Mouse (Mus musculus) embryonic facial prominence, embryonic 13.5 days (tissue): Measurements from ENCODE around the gene Prnp. TPM values are rescaled to one million over a fixed set of nuclear protein-coding genes. Genes with fewer than 3 reads are reported as not detected.

Experiments used
- ATAC-seq: fragments of 200-750 bp; cut with Nextera tagmentation; 2 replicates; pipeline ENCODE4 v1.8.0; 2017; ENCODE audit warnings: low read depth; ENCODE audit not compliant: insufficient number of reproducible peaks, insufficient read depth, low FRiP score, low TSS enrichment
- H3K27ac ChIP-seq: fragments of 300-500 bp; sonication (generic); 2 replicates; pipeline ENCODE4 v1.5.1; 2015; ENCODE audit warnings: moderate library complexity, mild to moderate bottlenecking, inconsistent platforms
- H3K27me3 ChIP-seq: fragments of 300-500 bp; sonication (generic); 2 replicates; pipeline ENCODE4 v1.6.1; 2015; ENCODE audit warnings: mild to moderate bottlenecking, inconsistent platforms
- H3K36me3 ChIP-seq: fragments of 300-500 bp; sonication (generic); 2 replicates; pipeline ENCODE4 v1.6.1; 2015; ENCODE audit warnings: mild to moderate bottlenecking, inconsistent platforms
- H3K4me1 ChIP-seq: fragments of 300-500 bp; sonication (generic); 2 replicates; pipeline ENCODE4 v1.6.1; 2015; ENCODE audit warnings: inconsistent platforms
- H3K4me2 ChIP-seq: fragments of 300-500 bp; sonication (generic); 2 replicates; pipeline ENCODE4 v1.6.1; 2015; ENCODE audit warnings: moderate library complexity, mild to moderate bottlenecking, inconsistent platforms
- H3K4me3 ChIP-seq: fragments of 300-500 bp; sonication (generic); 2 replicates; pipeline ENCODE4 v1.5.1; 2015; ENCODE audit warnings: mild to moderate bottlenecking, inconsistent platforms
- H3K9ac ChIP-seq: fragments of 300-500 bp; sonication (generic); 2 replicates; pipeline ENCODE4 v1.6.1; 2015; ENCODE audit warnings: mild to moderate bottlenecking, inconsistent platforms
- H3K9me3 ChIP-seq: fragments of 300-500 bp; sonication (generic); 2 replicates; pipeline ENCODE4 v1.6.1; 2016; ENCODE audit warnings: inconsistent platforms
- WGBS: fragments of 180-500 bp; shearing (Covaris S2); methylation state at CpG from one replicate; pipeline ENCODE4 v1.1.7; 2015; ENCODE audit warnings: mixed read lengths; 5-methylcytosine and 5-hydroxymethylcytosine counted together
- polyA plus RNA-seq: library from polyadenylated mRNA; unstranded; fragments of >200 nt; fragmentation: Nextera tagmentation; extraction: Ambion mirVana; gene quantifications from 2 replicates; pipeline ENCODE4 v1.2.1, GENCODE M21; 2015

Prnp gene
- polyA plus RNA-seq, 1 experiment from 2014 or later: 66.4 TPM

GRCm38 (mm10) chr2:131950598-131951095 lies 40.9 kb downstream of the Prnp start, which contains the start of gene Prnd:
Gene Prnd, plus strand, starts transcription at chr2:131950861.
- 10% methylated on average over 11 of the region's 11 CpGs for WGBS
- Histone ChIP-seq H3K9me3 (no peaks in the 10 kb centered on the region), H3K4me1 (peaks cover 27% of the 10 kb centered on the region; the same call in 1 of the 2 replicates), H3K36me3 (no peaks in the 10 kb centered on the region), H3K4me3 (0 out of 2 replicates have a peak within 1 kb of the TSS, but pooled peaks have one; percentile 3), H3K27ac (no peak within 1 kb of the TSS), H3K9ac (no peak within 1 kb of the TSS), H3K27me3 (peaks cover 51% of the 10 kb centered on the region), H3K4me2 (peak within 1 kb of the TSS; percentile 5; the same call in 1 of the 2 replicates)
- ATAC-seq: no peak

- no peaks in the 10 kb centered on the region for H3K36me3 ChIP-seq
- peaks cover 27% of the 10 kb centered on the region; the same call in 1 of the 2 replicates for H3K4me1 ChIP-seq
- H3K27me3 ChIP-seq: peaks cover 57% of the 10 kb centered on the region
- no peak overlapping the region for H3K27ac ChIP-seq
- H3K9me3 ChIP-seq: no peaks in the 10 kb centered on the region
- 57% methylated on average over 2 of the region's 2 CpGs for WGBS
- peak overlapping the region; percentile 44 for H3K4me2 ChIP-seq
- H3K4me3 ChIP-seq: no peak overlapping the region
- ATAC-seq: no peak
- no peak overlapping the region for H3K9ac ChIP-seq
Measured at GRCm38 (mm10) chr2:131952456-131952855, 42.7 kb downstream of the Prnp start.

- no peak for ATAC-seq
- Histone ChIP-seq H3K4me1 (peaks cover 27% of the 10 kb centered on the region; the same call in 1 of the 2 replicates), H3K27me3 (peaks cover 57% of the 10 kb centered on the region), H3K9me3 (no peaks in the 10 kb centered on the region), H3K9ac (no peak overlapping the region), H3K4me3 (peak overlapping the region; percentile 14; the same call in 1 of the 2 replicates), H3K36me3 (no peaks in the 10 kb centered on the region), H3K4me2 (peak overlapping the region; percentile 44), H3K27ac (no peak overlapping the region)
- WGBS: 20% methylated on average over 29 of the region's 29 CpGs
Measured at GRCm38 (mm10) chr2:131952961-131953538, 43.3 kb downstream of the Prnp start.

GRCm38 (mm10) chr2:131953711-131954110 lies 44.0 kb downstream of the Prnp start:
- Histone ChIP-seq H3K9me3 (no peaks in the 10 kb centered on the region), H3K4me1 (peaks cover 27% of the 10 kb centered on the region; the same call in 1 of the 2 replicates), H3K9ac (no peak overlapping the region), H3K4me3 (0 out of 2 replicates have a peak overlapping the region, but pooled peaks have one; percentile 14), H3K36me3 (no peaks in the 10 kb centered on the region), H3K27me3 (peaks cover 57% of the 10 kb centered on the region), H3K4me2 (peak overlapping the region; percentile 44), H3K27ac (no peak overlapping the region)
- ATAC-seq: no peak
- 82% methylated on average over 4 of the region's 4 CpGs for WGBS

GRCm38 (mm10) chr2:131954835-131955234 lies 45.1 kb downstream of the Prnp start:
- ATAC-seq: no peak
- Histone ChIP-seq H3K9me3 (no peaks in the 10 kb centered on the region), H3K27me3 (peaks cover 57% of the 10 kb centered on the region), H3K4me1 (peaks cover 24% of the 10 kb centered on the region; the same call in 1 of the 2 replicates), H3K4me3 (peak overlapping the region; percentile 33), H3K9ac (no peak overlapping the region; the same call in 1 of the 2 replicates), H3K27ac (no peak overlapping the region), H3K36me3 (no peaks in the 10 kb centered on the region), H3K4me2 (peak overlapping the region; percentile 63)
- 54% methylated on average over 9 of the region's 9 CpGs for WGBS

GRCm38 (mm10) chr2:131955264-131955663 lies 45.5 kb downstream of the Prnp start:
- H3K36me3 ChIP-seq: no peaks in the 10 kb centered on the region
- no peak for ATAC-seq
- H3K4me1 ChIP-seq: peaks cover 20% of the 10 kb centered on the region; the same call in 1 of the 2 replicates
- H3K4me2 ChIP-seq: peak overlapping the region; percentile 63
- no peak overlapping the region for H3K27ac ChIP-seq
- H3K4me3 ChIP-seq: peak overlapping the region; percentile 33
- H3K9me3 ChIP-seq: no peaks in the 10 kb centered on the region
- peaks cover 54% of the 10 kb centered on the region for H3K27me3 ChIP-seq
- no peak overlapping the region; the same call in 1 of the 2 replicates for H3K9ac ChIP-seq
- WGBS: 4% methylated on average over 17 of the region's 17 CpGs

GRCm38 (mm10) chr2:131956336-131957256 lies 46.9 kb downstream of the Prnp start:
- Histone ChIP-seq H3K36me3 (no peaks in the 10 kb centered on the region), H3K4me3 (no peak overlapping the region), H3K9ac (no peak overlapping the region), H3K9me3 (no peaks in the 10 kb centered on the region), H3K4me1 (peaks cover 13% of the 10 kb centered on the region; the same call in 1 of the 2 replicates), H3K27me3 (peaks cover 42% of the 10 kb centered on the region), H3K4me2 (no peak overlapping the region), H3K27ac (no peak overlapping the region)
- no peak for ATAC-seq
- 80% methylated on average over 7 of the region's 7 CpGs for WGBS

GRCm38 (mm10) chr2:131957731-131958222 lies 48.0 kb downstream of the Prnp start:
- no peaks in the 10 kb centered on the region for H3K9me3 ChIP-seq
- no peak overlapping the region for H3K4me3 ChIP-seq
- WGBS: 51% methylated on average over 9 of the region's 9 CpGs
- no peak overlapping the region for H3K27ac ChIP-seq
- peaks cover 30% of the 10 kb centered on the region for H3K27me3 ChIP-seq
- no peak overlapping the region for H3K4me2 ChIP-seq
- no peak for ATAC-seq
- peaks cover 11% of the 10 kb centered on the region; the same call in 1 of the 2 replicates for H3K4me1 ChIP-seq
- no peaks in the 10 kb centered on the region for H3K36me3 ChIP-seq
- H3K9ac ChIP-seq: no peak overlapping the region

- no peak for ATAC-seq
- WGBS: 68% methylated on average over 2 of the region's 2 CpGs
- Histone ChIP-seq H3K27me3 (no peaks in the 10 kb centered on the region), H3K9me3 (no peaks in the 10 kb centered on the region), H3K27ac (no peak overlapping the region), H3K4me2 (no peak overlapping the region), H3K4me1 (no peaks in the 10 kb centered on the region), H3K4me3 (no peak overlapping the region), H3K9ac (no peak overlapping the region), H3K36me3 (no peaks in the 10 kb centered on the region)
Measured at GRCm38 (mm10) chr2:131961671-131962070, 51.9 kb downstream of the Prnp start.

GRCm38 (mm10) chr2:131970597-131970996 lies 60.9 kb downstream of the Prnp start:
- ATAC-seq: no peak
- Histone ChIP-seq H3K4me2 (no peak overlapping the region), H3K4me3 (no peak overlapping the region), H3K27ac (no peak overlapping the region), H3K9ac (no peak overlapping the region), H3K9me3 (no peaks in the 10 kb centered on the region), H3K4me1 (no peaks in the 10 kb centered on the region), H3K27me3 (no peaks in the 10 kb centered on the region), H3K36me3 (no peaks in the 10 kb centered on the region)
- 85% methylated on average over 2 of the region's 2 CpGs for WGBS

GRCm38 (mm10) chr2:131971098-131971497 lies 61.4 kb downstream of the Prnp start:
- WGBS: 79% methylated on average over 4 of the region's 4 CpGs
- no peaks in the 10 kb centered on the region for H3K27me3 ChIP-seq
- no peaks in the 10 kb centered on the region for H3K36me3 ChIP-seq
- H3K4me1 ChIP-seq: no peaks in the 10 kb centered on the region
- H3K27ac ChIP-seq: no peak overlapping the region
- no peak overlapping the region for H3K4me3 ChIP-seq
- no peak for ATAC-seq
- no peak overlapping the region for H3K9ac ChIP-seq
- H3K9me3 ChIP-seq: no peaks in the 10 kb centered on the region
- H3K4me2 ChIP-seq: no peak overlapping the region
